ENCODE assay signal across 8 mouse cellular contexts in the genomic region with DNA sequence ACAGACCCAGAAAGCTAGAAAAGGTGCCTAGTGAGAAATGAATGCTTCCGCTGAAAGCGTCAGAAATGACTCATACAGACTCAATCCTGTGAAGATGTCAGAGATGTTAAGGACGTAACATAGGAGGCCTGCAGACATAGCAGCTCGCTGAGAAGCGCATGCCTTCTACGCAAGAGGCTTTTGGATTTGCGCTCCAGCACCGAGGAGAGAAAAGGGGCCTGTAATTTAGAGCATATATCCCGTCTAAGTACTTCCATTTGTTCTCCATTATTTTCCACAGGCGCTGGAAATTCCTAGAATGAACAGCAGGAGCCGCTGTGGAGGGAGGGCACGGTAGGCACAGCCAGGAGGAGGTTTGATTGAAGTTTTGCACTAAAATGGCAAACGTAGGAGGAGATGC. TPM values are rescaled to one million over a fixed set of nuclear protein-coding genes. Genes with fewer than 3 reads are reported as not detected.
DNase-seq lines count a peak whose midpoint lies in the region; ATAC-seq lines count a peak whose summit lies in the region.

No protein-coding gene starts in this region.

- peak overlapping the region; percentile 60 for H3K4me2 ChIP-seq in hindbrain, embryonic 13.5 days

- peak overlapping the region; percentile 63 for H3K4me3 ChIP-seq in hindbrain, embryonic 13.5 days

- H3K9me3 ChIP-seq in hindbrain, embryonic 13.5 days: no peaks in the 10 kb centered on the region

- no peaks in the 10 kb centered on the region for H3K27me3 ChIP-seq in hindbrain, embryonic 13.5 days

- peaks cover 18% of the 10 kb centered on the region for H3K4me1 ChIP-seq in hindbrain, embryonic 13.5 days (replicated peaks)

- peak overlapping the region; percentile 43 for H3K9ac ChIP-seq in hindbrain, embryonic 13.5 days

- WGBS in hindbrain, embryonic 13.5 days: 13% methylated on average over 13 of the region's 13 CpGs

- DNase-seq in T-cell, adult 2 months (ENCODE audit: low spot score): peak; percentile 75
- DNase-seq in cerebellum, postnatal 25 days: peak; percentile 76 to 80
- DNase-seq in frontal cortex, postnatal 25 days (ENCODE audit: low spot score in 2 of 2): peak; percentile 68 to 69
- DNase-seq in layer of hippocampus, postnatal 25 days (ENCODE audit: extremely low spot score in 1 of 2, low spot score in 1 of 2): peak; percentile 60 to 76
- DNase-seq in lung, postnatal 14 days: peak; percentile 79
- peak; percentile 88 for DNase-seq in retina, postnatal 1 day
- DNase-seq in urinary bladder, postnatal 14 days (ENCODE audit: low spot score): peak; percentile 76

- 0 out of 2 replicates have a peak, but pooled peaks have one; percentile 23 for ATAC-seq in hindbrain, embryonic 13.5 days (ENCODE audit: low FRiP score)

- H3K36me3 ChIP-seq in hindbrain, embryonic 13.5 days: no peaks in the 10 kb centered on the region

- peak overlapping the region; percentile 79 for H3K27ac ChIP-seq in hindbrain, embryonic 13.5 days

RNA-seq across cellular contexts. Expression of gene Zfp692, which starts 5.8 kb away (rescaled TPM):
- polyA plus RNA-seq in hindbrain, embryonic 13.5 days (2015; fragmentation: Nextera tagmentation; extraction: Ambion mirVana): 26.7 and 27.1 TPM in 2 replicates
- total RNA-seq in layer of hippocampus, postnatal 25 days (2021): 10 to 100 TPM; 19.3 to 28.6 TPM

RNA-seq across cellular contexts. Expression of gene 4930438A08Rik, which starts 26.5 kb away (rescaled TPM):
- polyA plus RNA-seq in hindbrain, embryonic 13.5 days (2015; fragmentation: Nextera tagmentation; extraction: Ambion mirVana): 0.08 TPM in 1 of 2 replicates, not detected in the other
- total RNA-seq in layer of hippocampus, postnatal 25 days (2021): not detected

RNA-seq across cellular contexts. Expression of gene Zfp672, which starts 29.1 kb away (rescaled TPM):
- polyA plus RNA-seq in hindbrain, embryonic 13.5 days (2015; fragmentation: Nextera tagmentation; extraction: Ambion mirVana): 38.4 and 40.2 TPM in 2 replicates
- total RNA-seq in layer of hippocampus, postnatal 25 days (2021): 10 to 100 TPM; 45.9 to 47.7 TPM

RNA-seq across cellular contexts. Expression of gene Sh3bp5l, which starts 29.5 kb away (rescaled TPM):
- 48.5 and 49.9 TPM in 2 replicates for polyA plus RNA-seq in hindbrain, embryonic 13.5 days (2015; fragmentation: Nextera tagmentation; extraction: Ambion mirVana)
- 10 to 100 TPM; 55.1 to 55.8 TPM for total RNA-seq in layer of hippocampus, postnatal 25 days (2021)

Comparison
In these comparisons a context has a peak if more than half of its experiments do, and no peak if none do; other contexts are left out.
1. Peak in every context shown above with its lines: DNase-seq, ATAC-seq, H3K4me3 ChIP-seq and H3K27ac ChIP-seq.